Mouse (Mus musculus): ENCODE data around the gene Stag2. TPM values are rescaled to one million over a fixed set of nuclear protein-coding genes. Genes with fewer than 3 reads are reported as not detected.

Stag2 gene
- polyA plus RNA-seq, 1 experiment: 19.9 TPM

DNA sequence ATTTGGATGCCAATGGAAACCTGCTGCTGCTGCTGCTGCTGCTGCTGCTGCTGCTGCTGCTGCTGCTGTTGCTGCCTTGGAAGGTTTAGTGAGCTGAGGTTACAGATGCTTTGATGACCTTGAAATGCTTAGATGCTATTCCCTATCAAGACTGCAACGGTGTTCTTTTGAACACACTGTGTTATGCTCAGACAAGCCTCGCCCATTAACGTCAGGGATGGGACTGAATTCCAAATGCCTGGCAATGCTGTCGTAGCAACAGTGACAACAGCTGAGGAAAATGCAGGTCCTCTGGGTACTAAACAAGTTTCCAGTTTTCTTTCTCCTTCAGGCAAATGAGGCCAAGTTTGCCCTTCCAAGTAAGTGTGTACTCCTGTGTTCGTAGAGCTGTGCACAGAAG, 171.3 kb downstream of the Stag2 start:
- no peak for DNase-seq
- Histone ChIP-seq H3K27me3 (ENCODE audit: control insufficient read depth, insufficient read depth, low read length) (no peaks in the 10 kb centered on the region), H3K27ac (ENCODE audit: control insufficient read depth, insufficient read depth, low read length) (no peak overlapping the region), H3K4me3 (ENCODE audit: control insufficient read depth, insufficient read depth, low read length) (no peak overlapping the region), H3K4me1 (replicated peaks; ENCODE audit: control insufficient read depth, insufficient read depth, low read length) (no peaks in the 10 kb centered on the region), H3K36me3 (ENCODE audit: control insufficient read depth, insufficient read depth, low read length) (no peaks in the 10 kb centered on the region)
- TF ChIP-seq POLR2A (IDR thresholded peaks at IDR 0.05; ENCODE audit: control insufficient read depth, extremely low read depth, insufficient read depth, low read length, poor library complexity): no peak
- TF ChIP-seq CTCF (IDR thresholded peaks at IDR 0.05; ENCODE audit: borderline replicate concordance, control insufficient read depth, extremely low read depth, insufficient read depth, low read length, poor library complexity): no peak
- 95% methylated on average over 5 of the region's 5 CpGs for WGBS

DNA sequence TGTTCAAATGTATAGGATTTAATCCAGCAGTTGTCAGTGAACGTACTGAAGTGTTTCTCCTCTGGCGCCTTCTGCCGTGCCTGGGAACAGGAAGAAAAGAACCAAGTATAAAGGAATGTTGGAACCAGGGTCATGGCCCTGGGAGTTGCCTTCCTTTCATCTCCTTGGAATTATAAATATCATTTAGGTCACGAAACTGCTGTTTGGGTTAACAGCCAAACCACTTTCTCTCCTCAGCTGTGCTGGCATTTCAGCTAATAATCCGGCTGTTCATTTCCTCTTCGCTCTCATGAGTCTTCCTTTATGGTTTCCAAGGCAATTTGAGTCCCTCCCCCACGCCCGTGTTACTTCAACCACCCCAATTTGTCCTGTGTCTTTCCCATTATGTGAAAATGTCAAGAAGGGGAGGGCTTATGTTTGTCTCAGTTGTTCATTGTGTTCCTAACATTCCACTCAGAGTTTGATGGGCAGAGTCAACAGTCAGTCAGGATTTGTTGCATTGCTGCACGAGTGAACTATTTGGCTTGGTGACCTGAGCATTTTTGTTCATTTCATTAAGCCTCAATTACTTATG, 172.2 kb downstream of the Stag2 start:
- no peak for DNase-seq
- Histone ChIP-seq H3K27me3 (ENCODE audit: control insufficient read depth, insufficient read depth, low read length) (no peaks in the 10 kb centered on the region), H3K4me1 (replicated peaks; ENCODE audit: control insufficient read depth, insufficient read depth, low read length) (no peaks in the 10 kb centered on the region), H3K36me3 (ENCODE audit: control insufficient read depth, insufficient read depth, low read length) (no peaks in the 10 kb centered on the region), H3K27ac (ENCODE audit: control insufficient read depth, insufficient read depth, low read length) (no peak overlapping the region), H3K4me3 (ENCODE audit: control insufficient read depth, insufficient read depth, low read length) (no peak overlapping the region)
- 44% methylated on average over 9 of the region's 9 CpGs for WGBS
- TF ChIP-seq CTCF (IDR thresholded peaks at IDR 0.05; ENCODE audit: borderline replicate concordance, control insufficient read depth, extremely low read depth, insufficient read depth, low read length, poor library complexity): no peak
- TF ChIP-seq POLR2A (IDR thresholded peaks at IDR 0.05; ENCODE audit: control insufficient read depth, extremely low read depth, insufficient read depth, low read length, poor library complexity): no peak

DNA sequence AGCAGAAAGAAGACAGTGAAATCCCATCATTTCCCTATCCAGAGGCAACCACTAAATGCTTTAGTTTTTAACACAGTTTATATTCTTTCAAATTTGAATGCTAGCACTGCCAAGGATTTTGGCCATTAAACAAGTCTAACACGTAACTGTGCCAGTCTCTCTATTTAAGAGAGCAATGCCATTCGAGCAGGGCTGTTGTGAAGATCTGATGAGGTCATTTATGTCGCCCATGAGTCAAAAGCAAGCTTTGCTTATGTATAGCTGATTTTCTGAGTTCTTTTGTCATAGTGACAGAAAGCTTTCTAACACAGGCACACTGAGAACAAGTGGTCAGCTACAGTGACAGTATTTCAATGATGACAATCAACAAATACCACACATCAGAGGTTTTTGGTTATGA, 175.7 kb downstream of the Stag2 start:
- WGBS: 97% methylated on average over 3 of the region's 3 CpGs
- no peaks in the 10 kb centered on the region for H3K27me3 ChIP-seq (ENCODE audit: control insufficient read depth, insufficient read depth, low read length)

More for the DNA sequence above, 175.7 kb downstream of the Stag2 start:
- no peaks in the 10 kb centered on the region for H3K36me3 ChIP-seq (ENCODE audit: control insufficient read depth, insufficient read depth, low read length)
- no peak for DNase-seq
- H3K27ac ChIP-seq (ENCODE audit: control insufficient read depth, insufficient read depth, low read length): no peak overlapping the region
- H3K4me1 ChIP-seq (replicated peaks; ENCODE audit: control insufficient read depth, insufficient read depth, low read length): no peaks in the 10 kb centered on the region
- H3K4me3 ChIP-seq (ENCODE audit: control insufficient read depth, insufficient read depth, low read length): no peak overlapping the region
- TF ChIP-seq POLR2A (IDR thresholded peaks at IDR 0.05; ENCODE audit: control insufficient read depth, extremely low read depth, insufficient read depth, low read length, poor library complexity): no peak

Other genes starting within 250 kb of the Stag2 start
- gene Thoc2, start 228.6 kb upstream of the Stag2 start, polyA plus RNA-seq (2012; rRNA removed): 17.0 and 17.6 TPM in 2 replicates
- gene Xiap, start 89.6 kb upstream of the Stag2 start, polyA plus RNA-seq (2012; rRNA removed): 9.5 and 11.3 TPM in 2 replicates

Data from thymus, adult 2 months (tissue).